Mouse (Mus musculus) heart, embryonic 14.5 days (tissue): ENCODE measurements around the gene Kin. TPM values are rescaled to one million over a fixed set of nuclear protein-coding genes. Genes with fewer than 3 reads are reported as not detected.
A peak's percentile ranks its signal among the peaks of the same experiment; 100 is the strongest.

Experiments
- ATAC-seq: fragments of 200-750 bp; cut with Nextera tagmentation; 2 replicates; pipeline ENCODE4 v1.8.0; 2017; ENCODE audit warnings: low read depth, moderate TSS enrichment; ENCODE audit not compliant: insufficient number of reproducible peaks, insufficient read depth, low FRiP score
- H3K27ac ChIP-seq, 2 experiments: fragments of 200-500 bp in 1 of 2; fragments of 300-500 bp in 1 of 2; sonication (generic) in 1 of 2; replicated peaks in 1 of 2; 2 replicates each; pipeline ENCODE4 v1.5.1; 2012 to 2014; ENCODE audit warnings: low read depth in 2 of 2, low read length in 2 of 2, control low read depth in 1 of 2, mild to moderate bottlenecking in 1 of 2, mixed read lengths in 1 of 2; ENCODE audit not compliant: control insufficient read depth in 1 of 2, insufficient read depth in 1 of 2
- H3K27me3 ChIP-seq: fragments of 300-500 bp; sonication (generic); 2 replicates; pipeline ENCODE4 v1.6.1; 2014; ENCODE audit warnings: mild to moderate bottlenecking, low read length, control low read depth; ENCODE audit not compliant: control insufficient read depth, insufficient read depth
- H3K36me3 ChIP-seq: fragments of 300-500 bp; sonication (generic); 2 replicates; pipeline ENCODE4 v1.6.1; 2014; ENCODE audit warnings: mild to moderate bottlenecking, control low read depth, low read length, mixed read lengths; ENCODE audit not compliant: control insufficient read depth, insufficient read depth
- H3K4me1 ChIP-seq, 2 experiments: fragments of 200-500 bp in 1 of 2; fragments of 300-500 bp in 1 of 2; sonication (generic) in 1 of 2; 2 replicates each; pipeline ENCODE4 v1.6.1; 2012 to 2014; ENCODE audit warnings: low read length in 2 of 2, control low read depth in 1 of 2, mixed read lengths in 1 of 2; ENCODE audit not compliant: control insufficient read depth in 2 of 2, insufficient read depth in 2 of 2
- H3K4me2 ChIP-seq: fragments of 300-500 bp; sonication (generic); 2 replicates; pipeline ENCODE4 v1.6.1; 2014; ENCODE audit warnings: mild to moderate bottlenecking, low read length
- H3K4me3 ChIP-seq, 2 experiments: fragments of 200-500 bp in 1 of 2; fragments of 300-500 bp in 1 of 2; sonication (generic) in 1 of 2; 2 replicates each; pipeline ENCODE4 v1.5.1; 2012 to 2014; ENCODE audit warnings: low read length in 2 of 2, mild to moderate bottlenecking in 2 of 2, control low read depth in 1 of 2, low read depth in 1 of 2, moderate library complexity in 1 of 2; ENCODE audit not compliant: control insufficient read depth in 1 of 2, insufficient read depth in 1 of 2
- H3K9ac ChIP-seq: fragments of 300-500 bp; sonication (generic); 2 replicates; pipeline ENCODE4 v1.6.1; 2014; ENCODE audit warnings: mild to moderate bottlenecking, low read length
- H3K9me3 ChIP-seq: fragments of 300-500 bp; sonication (generic); 2 replicates; pipeline ENCODE4 v1.6.1; 2016; ENCODE audit warnings: low read length, control low read depth; ENCODE audit not compliant: control insufficient read depth
- WGBS: fragments of 180-500 bp; shearing (Covaris S2); extraction: QIAGEN DNeasy Blood & Tissue Kit; methylation state at CpG from one replicate; pipeline ENCODE4 v1.1.7; 2014; 5-methylcytosine and 5-hydroxymethylcytosine counted together
- polyA plus RNA-seq: library from polyadenylated mRNA; unstranded; fragments of >200 nt; fragmentation: Nextera tagmentation; extraction: Ambion mirVana; gene quantifications from 2 replicates; pipeline ENCODE4 v1.2.1, GENCODE M21; 2014

Kin gene
- 17.8 and 18.5 TPM in 2 replicates for polyA plus RNA-seq

- Histone ChIP-seq H3K27ac (peak within 1 kb of the TSS; percentile 93 to 95), H3K9me3 (no peaks in the 10 kb centered on the region), H3K4me3 (peak within 1 kb of the TSS; percentile 76 to 86), H3K36me3 (peaks cover 13% of the 10 kb centered on the region), H3K9ac (peak within 1 kb of the TSS; percentile 99), H3K4me2 (peak within 1 kb of the TSS; percentile 81), H3K27me3 (no peaks in the 10 kb centered on the region), H3K4me1 (peaks cover 4 to 35% of the 10 kb centered on the region in 2 experiments; a peak in 3 of 4 replicates)
- WGBS = under 1% methylated on average over 61 of the region's 61 CpGs
- peak; percentile 95 for ATAC-seq
Measured at GRCm38 (mm10) chr2:10080310-10081010, at the start of gene Kin, which contains the start of gene Atp5c1. Gene Kin, plus strand, starts transcription at chr2:10080593. Gene Atp5c1, minus strand, starts transcription at chr2:10080510.

- Histone ChIP-seq H3K9ac (no peak overlapping the region), H3K4me3 (no peak overlapping the region), H3K36me3 (no peaks in the 10 kb centered on the region), H3K27ac (no peak overlapping the region), H3K4me1 (no peaks in the 10 kb centered on the region), H3K4me2 (no peak overlapping the region), H3K27me3 (no peaks in the 10 kb centered on the region), H3K9me3 (no peaks in the 10 kb centered on the region)
- 39% methylated on average over 4 of the region's 4 CpGs for WGBS
- ATAC-seq = no peak
Measured at GRCm38 (mm10) chr2:10033684-10034083, 46.7 kb upstream of the Kin start.

- H3K9me3 ChIP-seq = no peaks in the 10 kb centered on the region
- no peak overlapping the region for H3K4me3 ChIP-seq
- no peak overlapping the region for H3K27ac ChIP-seq
- peaks cover 5% of the 10 kb centered on the region; the same call in 1 of the 2 replicates for H3K36me3 ChIP-seq
- H3K27me3 ChIP-seq = no peaks in the 10 kb centered on the region
- no peak overlapping the region for H3K4me2 ChIP-seq
- H3K9ac ChIP-seq = no peak overlapping the region
- 84% methylated on average over 3 of the region's 3 CpGs for WGBS
- ATAC-seq = no peak
- no peaks in the 10 kb centered on the region for H3K4me1 ChIP-seq
Measured at GRCm38 (mm10) chr2:10034976-10035375, 45.4 kb upstream of the Kin start.

- no peaks in the 10 kb centered on the region for H3K9me3 ChIP-seq
- peaks cover 0 to 10% of the 10 kb centered on the region in 2 experiments; a peak in 2 of 4 replicates for H3K4me1 ChIP-seq
- no peaks in the 10 kb centered on the region for H3K36me3 ChIP-seq
- H3K27ac ChIP-seq = peak overlapping the region in 1 of 2 experiments; percentile 41; a peak in 1 of 4 replicates
- peak overlapping the region; percentile 89 for H3K9ac ChIP-seq
- peak; percentile 40 for ATAC-seq
- H3K27me3 ChIP-seq = no peaks in the 10 kb centered on the region
- WGBS = under 1% methylated on average over 46 of the region's 47 CpGs
- H3K4me2 ChIP-seq = peak overlapping the region; percentile 88
- peak overlapping the region; percentile 53 to 95 for H3K4me3 ChIP-seq
Measured at GRCm38 (mm10) chr2:10047758-10048436, 32.5 kb upstream of the Kin start.

GRCm38 (mm10) chr2:10048461-10048860 lies 31.9 kb upstream of the Kin start, which contains the start of gene Taf3:
Gene Taf3, minus strand, starts transcription at chr2:10048596.
- peak; percentile 91 for ATAC-seq
- peak within 1 kb of the TSS; percentile 88 for H3K4me2 ChIP-seq
- peaks cover 0 to 10% of the 10 kb centered on the region in 2 experiments; a peak in 2 of 4 replicates for H3K4me1 ChIP-seq
- peak within 1 kb of the TSS; percentile 89 for H3K9ac ChIP-seq
- WGBS = under 1% methylated on average over 36 of the region's 36 CpGs
- peak within 1 kb of the TSS in 1 of 2 experiments; percentile 41; a peak in 1 of 4 replicates for H3K27ac ChIP-seq
- H3K4me3 ChIP-seq = peak within 1 kb of the TSS; percentile 72 to 95
- no peaks in the 10 kb centered on the region for H3K9me3 ChIP-seq
- no peaks in the 10 kb centered on the region for H3K27me3 ChIP-seq
- no peaks in the 10 kb centered on the region for H3K36me3 ChIP-seq

- no peak for ATAC-seq
- Histone ChIP-seq H3K9ac (peak overlapping the region; percentile 89), H3K27me3 (no peaks in the 10 kb centered on the region), H3K4me2 (peak overlapping the region; percentile 88), H3K27ac (no peak overlapping the region), H3K4me1 (peaks cover 0 to 10% of the 10 kb centered on the region in 2 experiments; a peak in 2 of 4 replicates), H3K4me3 (peak overlapping the region in 1 of 2 experiments; percentile 95; a peak in 2 of 4 replicates), H3K9me3 (no peaks in the 10 kb centered on the region), H3K36me3 (peaks cover 7% of the 10 kb centered on the region; the same call in 1 of the 2 replicates)
- 17% methylated on average over 10 of the region's 10 CpGs for WGBS
Measured at GRCm38 (mm10) chr2:10049456-10049855, 30.9 kb upstream of the Kin start.

- H3K27ac ChIP-seq = no peak overlapping the region
- no peak overlapping the region for H3K4me2 ChIP-seq
- no peak for ATAC-seq
- H3K27me3 ChIP-seq = no peaks in the 10 kb centered on the region
- H3K4me3 ChIP-seq = no peak overlapping the region
- H3K36me3 ChIP-seq = peaks cover 21% of the 10 kb centered on the region
- WGBS = 84% methylated on average over 3 of the region's 3 CpGs
- no peak overlapping the region for H3K9ac ChIP-seq
- peaks cover 0 to 10% of the 10 kb centered on the region in 2 experiments; a peak in 2 of 4 replicates for H3K4me1 ChIP-seq
- no peaks in the 10 kb centered on the region for H3K9me3 ChIP-seq
Measured at GRCm38 (mm10) chr2:10050878-10051277, 29.5 kb upstream of the Kin start.
